Mouse (Mus musculus): ENCODE results near the gene Mpzl1. TPM values are rescaled to one million over a fixed set of nuclear protein-coding genes. Genes with fewer than 3 reads are reported as not detected.

Gene Mpzl1
- polyA plus RNA-seq, 1 experiment, result 42.0 TPM

DNA sequence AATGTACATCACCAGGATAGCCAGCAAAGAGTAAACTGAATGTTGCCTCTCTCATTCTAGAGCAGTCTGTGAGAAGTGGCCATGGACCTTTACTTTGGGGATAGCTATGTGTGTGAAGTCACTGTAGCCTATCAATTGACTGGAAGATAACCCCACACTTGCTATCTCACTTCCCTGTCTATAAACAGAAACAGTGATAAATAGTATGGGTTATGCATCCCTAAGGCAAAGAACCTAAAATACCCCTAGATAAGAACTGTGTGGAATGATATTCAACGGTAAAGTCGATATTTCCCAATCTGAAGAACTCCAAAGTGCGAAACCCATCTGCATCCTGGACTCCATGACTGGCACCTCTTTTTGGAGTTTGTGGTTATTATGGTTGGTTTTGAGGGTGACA, 53.1 kb downstream of the Mpzl1 start:
- H3K4me3 ChIP-seq (ENCODE audit: insufficient read depth, low read depth, low read length), result no peak overlapping the region
- H3K36me3 ChIP-seq (ENCODE audit: control insufficient read depth, insufficient read depth, low read length), result no peaks in the 10 kb centered on the region
- no peak for DNase-seq
- 96% methylated on average over 3 of the region's 3 CpGs for WGBS
- H3K4me1 ChIP-seq (ENCODE audit: control insufficient read depth, insufficient read depth, low read length), result no peaks in the 10 kb centered on the region
- H3K27ac ChIP-seq (ENCODE audit: insufficient read depth, low read depth, low read length), result no peak overlapping the region
- H3K27me3 ChIP-seq (replicated peaks; ENCODE audit: control insufficient read depth, insufficient read depth, low read length), result no peaks in the 10 kb centered on the region
- no peak for TF ChIP-seq POLR2A (IDR thresholded peaks at IDR 0.05; ENCODE audit: low read depth, low read length)
- no peak for TF ChIP-seq CTCF (conservative IDR thresholded peaks at IDR 0.05; ENCODE audit: insufficient read depth, insufficient read length, low read depth, low read length)

DNA sequence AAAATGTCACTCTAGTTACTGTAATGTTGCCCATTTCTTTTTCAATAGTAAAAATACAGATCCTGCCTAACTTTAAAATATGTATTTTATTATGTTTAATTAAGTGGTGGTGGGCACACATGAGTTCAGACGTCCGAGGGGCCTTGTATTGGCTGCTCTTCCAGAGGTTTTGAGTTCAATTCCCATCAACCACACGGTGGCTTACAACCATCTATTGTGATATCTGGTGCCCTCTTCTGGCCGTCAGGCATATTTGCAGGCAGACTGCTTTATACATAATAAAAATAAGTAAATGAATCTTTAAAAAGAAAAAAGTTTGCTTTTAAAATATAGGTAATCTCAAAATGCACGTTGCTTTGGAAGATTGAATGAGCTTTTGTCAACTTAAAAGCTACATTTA, 55.0 kb downstream of the Mpzl1 start:
- Histone ChIP-seq H3K36me3 (ENCODE audit: control insufficient read depth, insufficient read depth, low read length) (no peaks in the 10 kb centered on the region), H3K27me3 (replicated peaks; ENCODE audit: control insufficient read depth, insufficient read depth, low read length) (no peaks in the 10 kb centered on the region), H3K4me1 (ENCODE audit: control insufficient read depth, insufficient read depth, low read length) (no peaks in the 10 kb centered on the region), H3K4me3 (ENCODE audit: insufficient read depth, low read depth, low read length) (no peak overlapping the region), H3K27ac (ENCODE audit: insufficient read depth, low read depth, low read length) (no peak overlapping the region)
- no peak for DNase-seq
- WGBS, result 61% methylated on average over 5 of the region's 5 CpGs
- TF ChIP-seq CTCF (conservative IDR thresholded peaks at IDR 0.05; ENCODE audit: insufficient read depth, insufficient read length, low read depth, low read length), result peak; percentile 32; the same call in 1 of the 2 replicates
- TF ChIP-seq POLR2A (IDR thresholded peaks at IDR 0.05; ENCODE audit: low read depth, low read length), result no peak

DNA sequence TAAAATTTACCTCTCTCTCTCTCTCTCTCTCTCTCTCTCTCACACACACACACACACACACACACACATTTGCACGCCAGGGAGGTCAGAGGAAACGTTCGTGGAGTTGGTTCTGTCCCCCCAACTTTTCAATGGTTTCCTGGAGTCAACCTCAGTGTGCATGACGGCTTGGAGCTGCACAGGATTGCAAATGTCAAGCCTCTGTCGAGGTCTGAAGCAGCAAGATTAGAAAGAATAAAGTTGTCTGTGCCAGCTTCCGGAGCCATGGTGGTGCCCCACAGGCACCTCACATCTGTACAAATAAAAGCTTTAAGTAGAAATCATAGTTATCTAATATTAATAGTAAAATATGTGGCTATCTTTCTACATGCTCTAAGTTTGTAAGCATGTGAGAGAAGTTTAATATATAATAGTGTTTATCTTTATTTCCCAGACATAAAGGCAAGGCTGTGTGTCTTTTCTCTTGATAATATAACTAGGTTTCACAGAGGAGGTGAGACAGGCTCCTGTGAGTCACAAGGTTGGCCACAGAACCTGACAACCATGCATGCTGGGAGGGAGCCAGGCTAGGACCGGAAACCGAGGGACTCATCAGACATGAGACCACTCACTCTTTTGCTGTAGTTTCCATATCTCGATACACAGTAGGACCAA, 57.8 kb downstream of the Mpzl1 start:
- 81% methylated on average over 9 of the region's 9 CpGs for WGBS
- no peak overlapping the region for H3K4me3 ChIP-seq (ENCODE audit: insufficient read depth, low read depth, low read length)
- no peaks in the 10 kb centered on the region for H3K36me3 ChIP-seq (ENCODE audit: control insufficient read depth, insufficient read depth, low read length)
- no peak overlapping the region for H3K27ac ChIP-seq (ENCODE audit: insufficient read depth, low read depth, low read length)
- no peak for TF ChIP-seq POLR2A (IDR thresholded peaks at IDR 0.05; ENCODE audit: low read depth, low read length)
- TF ChIP-seq CTCF (conservative IDR thresholded peaks at IDR 0.05; ENCODE audit: insufficient read depth, insufficient read length, low read depth, low read length), result no peak
- no peak for DNase-seq
- H3K27me3 ChIP-seq (replicated peaks; ENCODE audit: control insufficient read depth, insufficient read depth, low read length), result no peaks in the 10 kb centered on the region
- no peaks in the 10 kb centered on the region for H3K4me1 ChIP-seq (ENCODE audit: control insufficient read depth, insufficient read depth, low read length)

DNA sequence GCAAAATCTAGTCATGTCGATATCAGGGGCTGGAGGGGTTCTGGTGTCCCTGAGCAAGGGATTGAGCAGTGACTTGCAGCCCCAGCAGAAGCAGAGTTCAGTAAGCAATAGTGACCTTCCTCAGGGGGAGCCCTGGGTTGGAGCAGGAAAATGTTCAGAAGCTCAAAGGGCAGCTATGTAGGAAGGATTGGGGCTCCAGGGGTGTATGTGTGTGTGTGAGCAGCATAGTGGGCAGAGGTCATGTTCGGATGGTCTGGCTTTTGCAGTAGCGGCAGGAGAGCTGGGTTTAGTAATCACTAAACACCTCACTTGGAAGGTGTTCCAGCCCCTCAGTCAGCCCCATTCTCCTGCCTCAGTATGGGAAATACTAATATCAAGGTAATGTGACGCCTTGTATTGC, 58.3 kb downstream of the Mpzl1 start:
- no peak for DNase-seq
- Histone ChIP-seq H3K27me3 (replicated peaks; ENCODE audit: control insufficient read depth, insufficient read depth, low read length) (no peaks in the 10 kb centered on the region), H3K27ac (ENCODE audit: insufficient read depth, low read depth, low read length) (no peak overlapping the region), H3K4me1 (ENCODE audit: control insufficient read depth, insufficient read depth, low read length) (no peaks in the 10 kb centered on the region), H3K4me3 (ENCODE audit: insufficient read depth, low read depth, low read length) (no peak overlapping the region), H3K36me3 (ENCODE audit: control insufficient read depth, insufficient read depth, low read length) (no peaks in the 10 kb centered on the region)
- WGBS, result 71% methylated on average over 4 of the region's 4 CpGs
- no peak for TF ChIP-seq CTCF (conservative IDR thresholded peaks at IDR 0.05; ENCODE audit: insufficient read depth, insufficient read length, low read depth, low read length)
- TF ChIP-seq POLR2A (IDR thresholded peaks at IDR 0.05; ENCODE audit: low read depth, low read length), result no peak

DNA sequence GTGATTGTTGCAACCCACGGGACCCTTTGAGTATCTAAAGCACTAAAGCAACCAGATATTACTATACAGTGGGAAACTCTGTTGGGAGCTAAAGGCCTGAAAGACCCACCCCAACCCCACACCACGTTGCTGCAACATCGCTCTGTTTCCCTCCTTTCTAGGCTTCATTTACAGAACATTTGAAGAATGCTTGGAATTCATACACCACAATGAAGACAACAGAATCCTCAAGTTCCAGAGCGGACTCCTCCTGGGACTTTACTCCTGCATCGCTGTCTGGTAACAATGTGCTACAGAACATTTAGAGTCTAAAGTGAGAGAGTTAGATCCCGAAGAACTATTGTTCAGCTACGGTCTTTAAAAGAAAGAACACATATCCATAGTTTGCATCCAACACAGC, 66.9 kb downstream of the Mpzl1 start:
- Histone ChIP-seq H3K4me1 (ENCODE audit: control insufficient read depth, insufficient read depth, low read length) (peaks cover 2% of the 10 kb centered on the region; the same call in 1 of the 2 replicates), H3K4me3 (ENCODE audit: insufficient read depth, low read depth, low read length) (no peak overlapping the region), H3K27ac (ENCODE audit: insufficient read depth, low read depth, low read length) (no peak overlapping the region), H3K27me3 (replicated peaks; ENCODE audit: control insufficient read depth, insufficient read depth, low read length) (no peaks in the 10 kb centered on the region), H3K36me3 (ENCODE audit: control insufficient read depth, insufficient read depth, low read length) (no peaks in the 10 kb centered on the region)
- no peak for TF ChIP-seq CTCF (conservative IDR thresholded peaks at IDR 0.05; ENCODE audit: insufficient read depth, insufficient read length, low read depth, low read length)
- no peak for TF ChIP-seq POLR2A (IDR thresholded peaks at IDR 0.05; ENCODE audit: low read depth, low read length)
- no peak for DNase-seq
- WGBS, result 72% methylated on average over 7 of the region's 7 CpGs

DNA sequence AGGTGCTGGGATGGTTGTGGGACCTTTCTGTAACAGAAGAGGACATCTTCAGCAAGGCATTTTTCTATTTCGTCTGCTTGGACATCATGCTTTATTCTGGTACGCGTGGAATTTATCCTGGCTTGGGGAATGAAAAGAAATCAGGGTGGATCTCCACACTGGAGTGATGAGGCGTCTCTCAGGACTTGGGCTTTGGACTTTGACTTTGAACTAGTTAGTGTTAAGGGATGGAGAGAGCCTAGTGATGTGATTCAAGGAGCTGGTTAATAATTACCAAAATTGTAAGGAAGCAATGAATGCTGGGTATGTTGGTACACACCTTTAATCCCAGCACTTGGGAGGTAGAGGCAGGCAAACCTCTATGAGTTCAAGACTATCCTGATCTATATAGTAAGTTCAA, 69.1 kb downstream of the Mpzl1 start:
- peak; percentile 86 for DNase-seq
- Histone ChIP-seq H3K36me3 (ENCODE audit: control insufficient read depth, insufficient read depth, low read length) (no peaks in the 10 kb centered on the region), H3K27ac (ENCODE audit: insufficient read depth, low read depth, low read length) (peak overlapping the region; percentile 68; the same call in 1 of the 2 replicates), H3K4me3 (ENCODE audit: insufficient read depth, low read depth, low read length) (no peak overlapping the region), H3K4me1 (ENCODE audit: control insufficient read depth, insufficient read depth, low read length) (peaks cover 2% of the 10 kb centered on the region; the same call in 1 of the 2 replicates), H3K27me3 (replicated peaks; ENCODE audit: control insufficient read depth, insufficient read depth, low read length) (no peaks in the 10 kb centered on the region)
- TF ChIP-seq POLR2A (IDR thresholded peaks at IDR 0.05; ENCODE audit: low read depth, low read length), result no peak
- no peak for TF ChIP-seq CTCF (conservative IDR thresholded peaks at IDR 0.05; ENCODE audit: insufficient read depth, insufficient read length, low read depth, low read length)
- WGBS, result 73% methylated on average over 4 of the region's 4 CpGs

DNA sequence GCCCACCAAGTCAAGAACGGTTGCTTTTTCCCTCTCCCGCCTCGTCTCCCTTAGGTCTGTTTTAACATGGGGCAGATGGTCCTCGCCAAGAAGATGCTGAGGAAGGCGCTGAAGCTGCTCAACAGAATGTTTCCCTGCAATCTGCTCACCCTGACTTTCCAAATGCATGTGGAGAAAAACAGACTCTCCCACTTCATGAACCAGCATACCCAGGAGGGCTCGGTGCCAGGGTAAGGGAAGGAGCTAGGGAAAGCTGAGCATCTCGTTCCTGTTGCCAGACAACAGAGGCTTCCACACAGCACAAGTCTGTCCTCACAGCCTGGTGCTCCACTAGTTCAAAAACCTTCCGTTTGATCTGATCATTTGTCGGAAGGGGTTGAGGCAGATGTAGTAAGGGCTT, 75.3 kb downstream of the Mpzl1 start:
- no peaks in the 10 kb centered on the region for H3K4me1 ChIP-seq (ENCODE audit: control insufficient read depth, insufficient read depth, low read length)
- no peaks in the 10 kb centered on the region for H3K27me3 ChIP-seq (replicated peaks; ENCODE audit: control insufficient read depth, insufficient read depth, low read length)
- no peak overlapping the region for H3K27ac ChIP-seq (ENCODE audit: insufficient read depth, low read depth, low read length)
- TF ChIP-seq CTCF (conservative IDR thresholded peaks at IDR 0.05; ENCODE audit: insufficient read depth, insufficient read length, low read depth, low read length) (no peak), POLR2A (IDR thresholded peaks at IDR 0.05; ENCODE audit: low read depth, low read length) (no peak)
- no peaks in the 10 kb centered on the region for H3K36me3 ChIP-seq (ENCODE audit: control insufficient read depth, insufficient read depth, low read length)
- no peak for DNase-seq
- WGBS, result 83% methylated on average over 9 of the region's 9 CpGs
- H3K4me3 ChIP-seq (ENCODE audit: insufficient read depth, low read depth, low read length), result no peak overlapping the region

All from kidney, adult 2 months (tissue).